Comparison of ENCODE assay signal across 8 mouse cellular contexts in the genomic region with DNA sequence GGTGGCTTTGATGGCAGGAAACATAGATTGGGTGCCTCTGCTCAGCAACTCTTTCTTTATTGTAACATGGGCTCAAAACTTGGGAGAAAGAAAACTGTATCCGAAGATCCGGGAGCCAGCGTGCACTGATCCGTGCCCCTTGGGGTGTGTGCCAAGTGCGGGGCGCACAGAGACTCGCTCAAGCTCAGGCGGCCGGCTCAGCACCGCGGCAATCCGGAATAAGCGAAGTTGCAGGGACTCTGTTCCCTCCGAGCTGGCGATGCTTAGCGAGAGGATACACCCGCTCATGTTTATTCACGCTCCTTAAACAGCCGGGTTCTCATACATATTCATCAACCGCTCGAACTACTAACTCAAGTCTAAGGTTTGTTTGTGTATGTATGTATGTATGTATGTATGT. TPM values are rescaled to one million over a fixed set of nuclear protein-coding genes. Genes with fewer than 3 reads are reported as not detected.
DNase-seq lines count a peak whose midpoint lies in the region; ATAC-seq and TF ChIP-seq lines count a peak whose summit lies in the region.

No protein-coding gene starts in this region.

- H3K27ac ChIP-seq in kidney, adult 2 months (ENCODE audit: insufficient read depth, low read depth, low read length), result no peak overlapping the region
- no peak overlapping the region for H3K27ac ChIP-seq in hindbrain, embryonic 13.5 days
- no peak overlapping the region for H3K27ac ChIP-seq in midbrain, embryonic 15.5 days

- no peaks in the 10 kb centered on the region for H3K4me1 ChIP-seq in kidney, adult 2 months (ENCODE audit: control insufficient read depth, insufficient read depth, low read length)
- H3K4me1 ChIP-seq in hindbrain, embryonic 13.5 days (replicated peaks), result peaks cover 38% of the 10 kb centered on the region
- peaks cover 36% of the 10 kb centered on the region for H3K4me1 ChIP-seq in midbrain, embryonic 15.5 days

- no peaks in the 10 kb centered on the region for H3K36me3 ChIP-seq in kidney, adult 2 months (ENCODE audit: control insufficient read depth, insufficient read depth, low read length)
- H3K36me3 ChIP-seq in hindbrain, embryonic 13.5 days, result no peaks in the 10 kb centered on the region
- H3K36me3 ChIP-seq in midbrain, embryonic 15.5 days (replicated peaks), result no peaks in the 10 kb centered on the region

- DNase-seq in kidney, adult 2 months, result peak; percentile 39
- DNase-seq in kidney, postnatal 14 days, result no peak
- peak; percentile 76 for DNase-seq in embryo, embryonic 10.5 days (ENCODE audit: low spot score)
- no peak for DNase-seq in cerebellum, adult 11-12 months
- no peak for DNase-seq in ovary, postnatal 10 days (ENCODE audit: low spot score)

- TF ChIP-seq CTCF in kidney, adult 2 months (conservative IDR thresholded peaks at IDR 0.05; ENCODE audit: insufficient read depth, insufficient read length, low read depth, low read length), result no peak

- no peak for TF ChIP-seq POLR2A in kidney, adult 2 months (IDR thresholded peaks at IDR 0.05; ENCODE audit: low read depth, low read length)

- ATAC-seq in hindbrain, embryonic 13.5 days (ENCODE audit: low FRiP score), result peak; percentile 34
- ATAC-seq in midbrain, embryonic 15.5 days (replicated peaks), result peak; percentile 48; the same call in 1 of the 2 replicates
- ATAC-seq in erythroid progenitor cell, adult 5-6 weeks (replicated peaks; ENCODE audit: low FRiP score, poor library complexity, severe bottlenecking), result no peak

- peaks cover 10% of the 10 kb centered on the region for H3K27me3 ChIP-seq in kidney, adult 2 months (replicated peaks; ENCODE audit: control insufficient read depth, insufficient read depth, low read length)
- peaks cover 88% of the 10 kb centered on the region for H3K27me3 ChIP-seq in hindbrain, embryonic 13.5 days
- peaks cover 41% of the 10 kb centered on the region for H3K27me3 ChIP-seq in midbrain, embryonic 15.5 days (replicated peaks)

- 2% methylated on average over 21 of the region's 21 CpGs for WGBS in kidney, adult 2 months
- under 1% methylated on average over 21 of the region's 21 CpGs for WGBS in hindbrain, embryonic 13.5 days
- under 1% methylated on average over 21 of the region's 21 CpGs for WGBS in midbrain, embryonic 15.5 days

- no peaks in the 10 kb centered on the region for H3K9me3 ChIP-seq in hindbrain, embryonic 13.5 days
- no peaks in the 10 kb centered on the region for H3K9me3 ChIP-seq in midbrain, embryonic 15.5 days

- no peak overlapping the region for H3K4me3 ChIP-seq in kidney, adult 2 months (ENCODE audit: insufficient read depth, low read depth, low read length)
- H3K4me3 ChIP-seq in hindbrain, embryonic 13.5 days, result peak overlapping the region; percentile 12; the same call in 1 of the 2 replicates
- 0 out of 2 replicates have a peak overlapping the region, but pooled peaks have one; percentile 6 for H3K4me3 ChIP-seq in midbrain, embryonic 15.5 days

- no peak overlapping the region for H3K9ac ChIP-seq in hindbrain, embryonic 13.5 days
- H3K9ac ChIP-seq in midbrain, embryonic 15.5 days, result no peak overlapping the region

- H3K4me2 ChIP-seq in hindbrain, embryonic 13.5 days, result peak overlapping the region; percentile 39
- H3K4me2 ChIP-seq in midbrain, embryonic 15.5 days, result peak overlapping the region; percentile 35

RNA-seq across cellular contexts. Expression of a gene that starts 10.9 kb away (rescaled TPM):
- polyA plus RNA-seq in kidney, adult 2 months (2012; rRNA removed), result not detected in 2 replicates
- polyA plus RNA-seq in hindbrain, embryonic 13.5 days (2015; fragmentation: Nextera tagmentation; extraction: Ambion mirVana), result 6.7 and 6.9 TPM in 2 replicates
- polyA plus RNA-seq in midbrain, embryonic 15.5 days (2015; fragmentation: Nextera tagmentation; extraction: Ambion mirVana), result 9.8 and 11.6 TPM in 2 replicates
- total RNA-seq in erythroid progenitor cell, adult 5-6 weeks (2015; ENCODE audit: low replicate concordance), result not detected in 2 replicates
- not detected in 2 replicates for total RNA-seq in erythroid progenitor cell, adult 5-6 weeks (2017; ENCODE audit: low replicate concordance)

RNA-seq across cellular contexts. Expression of a gene that starts 40.8 kb away (rescaled TPM):
- polyA plus RNA-seq in kidney, adult 2 months (2012; rRNA removed), result not detected in 2 replicates
- polyA plus RNA-seq in hindbrain, embryonic 13.5 days (2015; fragmentation: Nextera tagmentation; extraction: Ambion mirVana), result not detected in 2 replicates
- polyA plus RNA-seq in midbrain, embryonic 15.5 days (2015; fragmentation: Nextera tagmentation; extraction: Ambion mirVana), result not detected in 2 replicates
- total RNA-seq in erythroid progenitor cell, adult 5-6 weeks (2015; ENCODE audit: low replicate concordance), result not detected in 2 replicates
- total RNA-seq in erythroid progenitor cell, adult 5-6 weeks (2017; ENCODE audit: low replicate concordance), result not detected in 2 replicates

Comparison
In these comparisons a context has a peak if more than half of its experiments do, and no peak if none do; other contexts are left out.
1. DNase-seq: peak in kidney, adult 2 months (single experiment) and embryo, embryonic 10.5 days (single experiment); none in kidney, postnatal 14 days (single experiment), cerebellum, adult 11-12 months (single experiment) and ovary, postnatal 10 days (single experiment).